Mouse (Mus musculus) spleen, adult 2 months (tissue): ENCODE results near the gene Cd84. TPM values are rescaled to one million over a fixed set of nuclear protein-coding genes. Genes with fewer than 3 reads are reported as not detected.

Experiments used
- DNase-seq, 2 experiments: peaks; one replicate each; pipeline versions ENCODE4 v3.0.0 to v3.0.0-alpha.2; 2012 to 2021; ENCODE audit warnings: low spot score in 2 of 2, low read depth in 1 of 2
- H3K27ac ChIP-seq: fragments of 200-500 bp; 2 replicates; pipeline ENCODE4 v1.5.1; 2012; ENCODE audit warnings: low read length, inconsistent platforms; ENCODE audit not compliant: insufficient read depth
- H3K27me3 ChIP-seq: fragments of 200-500 bp; 2 replicates; pipeline ENCODE4 v1.6.1; 2012; ENCODE audit warnings: mild to moderate bottlenecking, moderate library complexity, low read length, inconsistent platforms; ENCODE audit not compliant: control insufficient read depth, insufficient read depth
- H3K36me3 ChIP-seq: fragments of 200-500 bp; 2 replicates; pipeline ENCODE4 v1.6.1; 2012; ENCODE audit warnings: mild to moderate bottlenecking, low read length, inconsistent platforms; ENCODE audit not compliant: control insufficient read depth, insufficient read depth
- H3K4me1 ChIP-seq: fragments of 200-500 bp; 2 replicates; pipeline ENCODE4 v1.6.1; 2011; ENCODE audit warnings: inconsistent platforms; ENCODE audit not compliant: control insufficient read depth, insufficient read depth, insufficient read length
- H3K4me3 ChIP-seq: fragments of 200-500 bp; 2 replicates; pipeline ENCODE4 v1.5.1; 2011; ENCODE audit warnings: mild to moderate bottlenecking, inconsistent platforms; ENCODE audit not compliant: insufficient read depth, insufficient read length; ENCODE audit errors: extremely low read depth
- CTCF ChIP-seq: fragments of 200-500 bp; IDR thresholded peaks from 2 replicates; pipeline ENCODE4 v1.5.1; 2011; ENCODE audit warnings: mild to moderate bottlenecking, inconsistent platforms; ENCODE audit not compliant: insufficient read depth, insufficient read length, insufficient replicate concordance; ENCODE audit errors: extremely low read depth
- POLR2A ChIP-seq: fragments of 200-500 bp; IDR thresholded peaks from 2 replicates; pipeline ENCODE4 v1.6.1; 2011; ENCODE audit warnings: low read depth, low read length, inconsistent platforms
- WGBS: fragments of 180-500 bp; shearing (Covaris S2); methylation state at CpG from one replicate; pipeline ENCODE4 v1.1.7; 2018; 5-methylcytosine and 5-hydroxymethylcytosine counted together
- polyA plus RNA-seq: library from polyadenylated mRNA; depleted of rRNA; stranded (reverse); fragments of >200 nt; gene quantifications from 2 replicates; pipeline ENCODE4 v1.2.3, GENCODE M21; 2012

Gene Cd84
- polyA plus RNA-seq, 1 experiment = 10.9 TPM

GRCm38 (mm10) chr1:171816991-171817390 is 22.5 kb upstream of the Cd84 start:
- no peak for DNase-seq
- TF ChIP-seq POLR2A = no peak
- TF ChIP-seq CTCF = no peak
- WGBS = 43% methylated on average over 4 of the region's 4 CpGs

DNA sequence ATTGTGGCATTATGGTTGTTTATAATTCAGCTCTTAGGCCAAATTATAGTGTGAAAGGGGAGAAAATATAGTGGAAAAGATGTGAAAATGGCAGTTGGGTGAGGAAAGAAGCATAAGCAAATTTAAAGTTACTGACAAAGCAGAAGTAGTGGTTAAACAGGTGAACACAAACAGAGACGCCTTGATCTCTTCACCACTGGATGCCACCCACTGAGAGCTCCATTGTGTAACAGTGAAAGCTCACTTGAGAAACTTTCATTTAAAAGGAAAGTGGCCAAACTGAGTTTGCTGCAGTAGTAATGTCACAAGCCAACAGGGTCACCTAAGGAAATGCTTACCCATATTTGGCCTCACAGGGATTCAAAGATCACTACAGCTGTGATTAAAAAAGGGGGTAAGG is 18.2 kb upstream of the Cd84 start:
- peaks cover 5% of the 10 kb centered on the region; the same call in 1 of the 2 replicates for H3K4me1 ChIP-seq
- no peak overlapping the region for H3K4me3 ChIP-seq
- H3K27ac ChIP-seq = no peak overlapping the region
- WGBS = 17% methylated on average over 1 of the region's 1 CpGs
- no peak for DNase-seq
- H3K36me3 ChIP-seq = no peaks in the 10 kb centered on the region
- no peaks in the 10 kb centered on the region for H3K27me3 ChIP-seq
- TF ChIP-seq CTCF = no peak
- TF ChIP-seq POLR2A = no peak

More at GRCm38 (mm10) chr1:171816991-171817390, 22.5 kb upstream of the Cd84 start:
- Histone ChIP-seq H3K27me3 (no peaks in the 10 kb centered on the region), H3K4me1 (peaks cover 2% of the 10 kb centered on the region), H3K4me3 (no peak overlapping the region), H3K27ac (no peak overlapping the region), H3K36me3 (no peaks in the 10 kb centered on the region)

- Histone ChIP-seq H3K27ac (0 out of 2 replicates have a peak overlapping the region, but pooled peaks have one; percentile 1), H3K27me3 (no peaks in the 10 kb centered on the region), H3K4me1 (peaks cover 7% of the 10 kb centered on the region), H3K36me3 (no peaks in the 10 kb centered on the region), H3K4me3 (no peak overlapping the region)
- WGBS = 35% methylated on average over 4 of the region's 4 CpGs
- DNase-seq = no peak
- TF ChIP-seq CTCF (no peak), POLR2A (no peak)
Measured at GRCm38 (mm10) chr1:171825462-171825861, 14.0 kb upstream of the Cd84 start.

- H3K36me3 ChIP-seq = no peaks in the 10 kb centered on the region
- no peak overlapping the region for H3K27ac ChIP-seq
- TF ChIP-seq CTCF = peak; percentile 29; the same call in 1 of the 2 replicates
- TF ChIP-seq POLR2A = no peak
- DNase-seq = peak in 1 of 2 experiments; percentile 42
- peaks cover 7% of the 10 kb centered on the region for H3K4me1 ChIP-seq
- no peaks in the 10 kb centered on the region for H3K27me3 ChIP-seq
- H3K4me3 ChIP-seq = no peak overlapping the region
Measured at GRCm38 (mm10) chr1:171826164-171826563, 13.3 kb upstream of the Cd84 start.

- Histone ChIP-seq H3K36me3 (no peaks in the 10 kb centered on the region), H3K4me3 (no peak overlapping the region), H3K4me1 (peaks cover 7% of the 10 kb centered on the region), H3K27me3 (no peaks in the 10 kb centered on the region), H3K27ac (no peak overlapping the region)
- DNase-seq = peak in 1 of 2 experiments; percentile 63
- TF ChIP-seq POLR2A (no peak), CTCF (peak; percentile 26; the same call in 1 of the 2 replicates)
Measured at GRCm38 (mm10) chr1:171827674-171828073, 11.8 kb upstream of the Cd84 start.

DNA sequence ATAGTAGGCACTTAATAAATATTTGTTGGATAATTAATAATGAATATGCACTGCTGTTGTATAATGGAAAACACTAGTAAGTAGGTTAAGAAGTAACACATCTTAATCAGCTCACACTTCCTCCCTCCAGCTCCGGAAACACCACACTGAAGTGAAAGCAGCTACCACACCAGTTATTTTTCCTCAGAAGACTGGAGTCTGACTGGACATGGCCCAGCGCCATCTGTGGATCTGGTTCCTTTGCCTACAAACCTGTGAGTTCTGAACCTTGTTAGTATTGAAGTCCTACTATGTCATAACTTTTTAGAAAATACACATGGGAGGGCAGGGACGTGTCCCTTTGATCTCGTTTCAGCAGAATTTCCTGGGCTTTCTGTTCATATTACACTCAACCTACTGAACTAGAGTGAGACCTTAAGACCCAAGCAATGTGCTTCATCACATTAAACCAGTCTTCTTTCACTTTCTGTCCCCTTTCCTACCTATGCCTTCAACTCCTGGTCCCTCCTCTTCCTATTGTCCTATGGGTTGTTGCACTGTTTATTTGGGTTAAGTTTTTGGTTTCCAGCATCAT is 1.0 kb downstream of the Cd84 start:
- WGBS = 5% methylated on average over 4 of the region's 4 CpGs
- H3K27ac ChIP-seq = peak overlapping the region; percentile 76
- TF ChIP-seq POLR2A = peak; percentile 11; the same call in 1 of the 2 replicates
- no peak for TF ChIP-seq CTCF
- no peaks in the 10 kb centered on the region; the same call in 1 of the 2 replicates for H3K36me3 ChIP-seq
- H3K4me3 ChIP-seq = peak overlapping the region; percentile 60
- peak in 1 of 2 experiments; percentile 62 for DNase-seq
- peaks cover 17% of the 10 kb centered on the region for H3K4me1 ChIP-seq
- H3K27me3 ChIP-seq = no peaks in the 10 kb centered on the region
